Mouse (Mus musculus) small intestine, adult 2 months (tissue): ENCODE data around the gene Iqgap1.

Experiments
- CTCF ChIP-seq: fragments of 200-500 bp; IDR thresholded peaks from 2 replicates; pipeline ENCODE4 v1.5.1; 2012; ENCODE audit warnings: low read depth, mild to moderate bottlenecking, control low read depth, inconsistent platforms, low read length, moderate library complexity, mixed read lengths; ENCODE audit not compliant: insufficient replicate concordance, insufficient read length; ENCODE audit errors: extremely low read depth
- POLR2A ChIP-seq: fragments of 200-500 bp; IDR thresholded peaks from 2 replicates; pipeline ENCODE4 v1.6.1; 2012; ENCODE audit warnings: low read depth, mild to moderate bottlenecking, control low read depth, inconsistent platforms, low read length, moderate library complexity

GRCm38 (mm10) chr7:80832191-80832590 is 6.4 kb upstream of the Iqgap1 start:
- no peak for TF ChIP-seq CTCF
- no peak for TF ChIP-seq POLR2A
